Mouse (Mus musculus): ENCODE data around the gene Dbh. TPM values are rescaled to one million over a fixed set of nuclear protein-coding genes. Genes with fewer than 3 reads are reported as not detected.
A peak's percentile ranks its signal among the peaks of the same experiment; 100 is the strongest.

The Dbh gene
- total RNA-seq, 2 experiments from 2014 or later = 0.46 to 1.4 TPM

DNA sequence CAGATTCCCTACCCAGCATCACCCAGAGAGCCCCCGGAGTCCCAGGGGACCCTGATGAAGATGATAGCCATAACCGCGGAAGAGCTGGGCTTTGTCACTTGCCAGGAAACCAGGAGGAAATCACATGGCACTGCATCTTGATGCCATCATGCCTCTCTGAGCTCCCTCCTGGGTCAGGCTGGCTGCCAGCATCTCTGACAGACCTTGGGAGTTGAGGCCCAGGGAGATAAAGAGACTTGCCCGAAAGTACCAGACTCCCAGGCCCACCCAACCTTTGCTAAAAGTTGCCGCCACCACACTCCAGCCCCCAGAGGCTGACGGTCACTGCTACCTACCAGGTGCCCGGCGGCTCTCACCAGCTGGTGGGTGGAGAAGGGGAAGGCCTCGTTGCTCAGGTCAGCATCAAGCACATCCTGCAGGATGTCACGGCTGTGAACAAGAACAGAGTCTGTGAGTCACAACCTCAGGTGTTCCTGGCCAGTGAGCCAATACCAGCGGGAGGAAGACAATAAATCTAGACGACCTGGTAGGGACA, 45.7 kb downstream of the Dbh start:
- DNase-seq (ENCODE audit: low spot score in 2 of 2) = no peak
- TF ChIP-seq CTCF (conservative IDR thresholded peaks at IDR 0.05) = no peak
- Histone ChIP-seq H3K4me3 (no peak overlapping the region), H3K27ac (no peak overlapping the region)

DNA sequence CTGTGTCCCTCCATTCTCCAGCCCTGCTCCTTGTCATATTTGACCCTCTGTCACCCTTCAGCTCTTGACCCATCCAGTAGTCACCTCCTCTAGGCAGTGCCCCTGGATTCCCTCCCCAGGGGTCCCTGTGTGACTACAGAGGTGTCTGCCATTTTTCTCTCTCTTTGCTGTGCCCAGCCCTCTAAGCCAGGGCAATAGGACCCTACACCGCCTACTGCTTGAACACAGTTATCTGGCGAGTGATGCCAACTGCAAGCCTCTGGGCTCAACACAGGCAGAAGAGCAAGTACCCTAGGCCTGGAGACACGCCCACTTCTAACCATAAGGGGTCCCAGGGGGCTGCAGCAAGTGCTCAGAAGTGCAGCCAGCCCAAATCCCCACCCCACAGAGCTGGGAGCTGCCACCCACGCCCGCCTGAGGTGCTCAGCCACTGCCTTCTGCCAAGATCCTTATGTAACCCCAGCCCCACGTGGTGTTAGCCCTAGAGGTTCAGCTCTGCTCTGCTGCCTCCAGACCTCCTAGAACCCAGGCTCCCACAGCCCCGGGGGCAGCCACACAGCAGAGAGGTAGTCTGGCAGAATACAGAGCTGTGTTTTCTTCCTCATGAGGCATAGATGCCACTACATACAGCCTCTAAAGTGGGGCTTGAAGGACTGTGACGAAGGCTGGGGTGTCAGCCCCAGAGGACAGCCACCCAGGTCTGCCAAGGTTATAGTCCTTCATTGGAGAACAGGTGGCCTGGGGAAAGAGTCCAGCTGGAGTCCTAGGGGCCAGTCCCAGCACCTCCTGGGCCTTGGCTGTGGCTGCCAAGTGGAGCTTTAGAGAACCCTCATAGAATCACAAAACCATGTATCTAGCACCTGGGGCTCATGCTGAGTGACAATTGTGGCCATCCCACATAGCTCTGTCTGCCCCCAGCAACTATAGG, 47.2 kb downstream of the Dbh start:
- Histone ChIP-seq H3K4me3 (no peak overlapping the region), H3K27ac (peak overlapping the region; percentile 81)
- DNase-seq (ENCODE audit: low spot score in 2 of 2) = peak in 1 of 2 experiments; percentile 48
- TF ChIP-seq CTCF (conservative IDR thresholded peaks at IDR 0.05) = no peak

DNA sequence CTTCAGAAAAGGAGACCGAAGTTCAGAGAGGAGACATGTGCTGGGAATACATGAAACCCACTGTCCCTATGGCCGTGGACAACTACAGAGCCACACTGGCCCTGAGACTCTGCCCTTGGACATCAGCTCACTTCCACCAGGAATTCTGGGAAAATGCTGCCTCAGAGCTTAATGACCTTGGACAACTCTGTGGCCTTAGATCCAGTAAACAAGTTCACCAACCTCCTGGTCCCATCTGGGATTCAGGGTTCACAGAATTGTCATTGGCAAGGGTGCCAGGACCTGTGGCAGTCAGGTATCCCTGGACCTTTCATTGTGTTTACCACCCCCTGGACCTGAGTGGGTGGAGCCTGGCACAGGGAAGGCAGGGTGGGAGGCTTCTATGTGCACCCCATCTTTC, 50.5 kb downstream of the Dbh start:
- no peak overlapping the region for H3K4me3 ChIP-seq
- DNase-seq (ENCODE audit: low spot score in 2 of 2) = no peak
- no peak for TF ChIP-seq CTCF (conservative IDR thresholded peaks at IDR 0.05)

GRCm38 (mm10) chr2:27218121-27218544, 53.1 kb downstream of the Dbh start:
- Histone ChIP-seq H3K4me3 (no peak overlapping the region), H3K27ac (peak overlapping the region; percentile 78)
- DNase-seq (ENCODE audit: low spot score in 2 of 2) = no peak
- TF ChIP-seq CTCF (conservative IDR thresholded peaks at IDR 0.05) = no peak

More for the DNA sequence above, 50.5 kb downstream of the Dbh start:
- H3K27ac ChIP-seq = no peak overlapping the region

GRCm38 (mm10) chr2:27218569-27218968, 53.5 kb downstream of the Dbh start:
- no peak for DNase-seq (ENCODE audit: low spot score in 2 of 2)
- Histone ChIP-seq H3K27ac (peak overlapping the region; percentile 78), H3K4me3 (no peak overlapping the region)
- no peak for TF ChIP-seq CTCF (conservative IDR thresholded peaks at IDR 0.05)

DNA sequence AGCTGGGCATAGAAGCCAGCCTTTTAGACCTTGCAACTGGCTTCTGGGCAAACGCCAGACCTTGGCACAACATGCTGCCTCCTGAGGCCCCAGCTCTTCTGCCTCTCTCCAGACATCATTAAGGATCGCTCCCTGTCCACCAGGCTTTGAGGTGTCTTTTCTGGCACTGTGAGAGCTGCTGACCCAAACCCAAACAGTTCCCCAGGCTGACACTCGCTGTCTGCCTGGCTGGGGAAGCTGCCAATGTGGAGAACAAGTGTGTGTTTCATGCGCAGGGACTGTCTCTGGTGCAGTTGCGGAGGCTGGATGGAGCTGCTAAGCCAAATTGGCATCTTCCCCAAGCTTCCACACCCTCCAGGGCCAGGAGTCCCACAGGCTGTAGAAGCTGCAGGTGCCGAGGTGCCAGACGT, 58.0 kb downstream of the Dbh start:
- Histone ChIP-seq H3K4me3 (no peak overlapping the region), H3K27ac (peak overlapping the region; percentile 37)
- no peak for TF ChIP-seq CTCF (conservative IDR thresholded peaks at IDR 0.05)
- DNase-seq (ENCODE audit: low spot score in 2 of 2) = peak; percentile 60 to 73

GRCm38 (mm10) chr2:27226572-27226971, 61.5 kb downstream of the Dbh start:
- no peak for TF ChIP-seq CTCF (conservative IDR thresholded peaks at IDR 0.05)
- H3K27ac ChIP-seq = no peak overlapping the region
- DNase-seq (ENCODE audit: low spot score in 2 of 2) = no peak
- no peak overlapping the region for H3K4me3 ChIP-seq

DNA sequence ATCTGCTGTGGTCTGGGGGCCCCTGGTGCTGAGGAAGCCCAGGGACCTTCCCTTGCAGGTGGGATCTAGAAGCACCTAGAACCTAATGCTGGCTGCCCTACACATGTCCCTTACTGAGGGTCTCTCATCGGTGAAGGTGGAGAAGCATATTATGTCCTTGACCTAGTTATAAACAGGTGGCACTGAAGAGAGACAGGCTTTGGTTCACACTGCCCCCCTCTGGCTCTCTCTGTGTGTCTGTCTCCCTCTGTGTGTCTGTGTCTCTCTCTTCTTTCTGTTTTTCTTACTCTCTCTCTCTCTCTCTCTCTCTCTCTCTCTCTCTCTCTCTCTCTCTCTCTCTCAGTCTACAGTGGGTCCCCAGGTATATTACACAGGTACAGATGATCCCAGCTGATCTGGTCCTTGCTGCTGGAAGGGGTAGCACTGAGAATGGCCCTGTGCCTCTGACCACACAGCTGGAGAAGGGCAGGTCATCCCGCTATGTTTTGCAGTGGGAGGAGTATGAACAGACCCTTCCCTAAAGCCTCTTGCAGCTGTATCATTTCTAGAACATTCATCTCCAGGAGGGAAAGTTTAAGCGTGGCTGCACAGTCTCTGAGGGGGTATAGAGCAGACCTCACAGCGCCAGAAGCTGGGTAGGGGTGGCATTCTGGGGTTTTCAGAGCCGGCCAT, 63.9 kb downstream of the Dbh start:
- peak; percentile 57 for TF ChIP-seq CTCF (conservative IDR thresholded peaks at IDR 0.05)
- DNase-seq (ENCODE audit: low spot score in 2 of 2) = peak in 1 of 2 experiments; percentile 61
- no peak overlapping the region for H3K4me3 ChIP-seq
- H3K27ac ChIP-seq = peak overlapping the region; percentile 39; the same call in 1 of the 2 replicates

GRCm38 (mm10) chr2:27229481-27230105, 64.6 kb downstream of the Dbh start:
- TF ChIP-seq CTCF (conservative IDR thresholded peaks at IDR 0.05) = no peak
- no peak for DNase-seq (ENCODE audit: low spot score in 2 of 2)
- H3K4me3 ChIP-seq = no peak overlapping the region
- H3K27ac ChIP-seq = peak overlapping the region; percentile 36; the same call in 1 of the 2 replicates

DNA sequence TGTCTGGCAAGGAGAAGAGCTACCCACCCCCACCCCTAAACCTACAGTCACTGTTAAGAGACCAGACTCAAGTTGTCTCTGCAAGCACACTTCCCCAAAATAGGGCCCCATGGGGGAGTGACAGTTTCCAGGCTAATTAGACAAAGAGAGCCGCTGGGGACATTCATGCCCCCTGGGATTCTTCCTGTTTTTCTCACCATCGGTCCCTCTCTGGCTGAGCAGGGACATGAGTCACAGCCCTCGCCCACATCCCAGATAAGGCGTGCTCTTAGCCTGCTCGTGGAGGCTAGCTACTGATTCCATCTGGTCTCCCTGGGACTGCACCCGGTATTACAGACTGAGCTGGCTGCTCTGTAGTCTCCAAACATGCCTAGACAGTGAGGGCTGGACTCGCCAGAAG, 67.3 kb downstream of the Dbh start:
- Histone ChIP-seq H3K4me3 (no peak overlapping the region), H3K27ac (peak overlapping the region; percentile 75)
- DNase-seq (ENCODE audit: low spot score in 2 of 2) = peak; percentile 66 to 75
- TF ChIP-seq CTCF (conservative IDR thresholded peaks at IDR 0.05) = no peak

Other genes starting within 250 kb of the Dbh start
- 10 to 100 TPM; 35.9 to 36.9 TPM for gene Surf2, start 248.9 kb upstream of the Dbh start, total RNA-seq (2021)
- 100 to 1,000 TPM in 1 of 2 experiments, 10 to 100 TPM in 1; 96.7 to 101 TPM for gene Surf1, start 248.7 kb upstream of the Dbh start, total RNA-seq (2021)
- 10 to 100 TPM; 51.9 to 55.2 TPM for gene Surf4, start 231.3 kb upstream of the Dbh start, total RNA-seq (2021)
- under 1 TPM in 1 of 2 experiments, not detected in 1; 0.27 TPM for gene Stkld1, start 231.2 kb upstream of the Dbh start, total RNA-seq (2021)
- gene Rexo4, start 200.8 kb upstream of the Dbh start, total RNA-seq (2021) = 10 to 100 TPM; 57.4 to 62.2 TPM
- gene Adamts13, start 191.8 kb upstream of the Dbh start, total RNA-seq (2021) = 1 to 10 TPM in 1 of 2 experiments, under 1 TPM in 1; 0.90 to 1.1 TPM
- gene Cacfd1, start 155.3 kb upstream of the Dbh start, total RNA-seq (2021) = 10 to 100 TPM; 45.0 to 47.0 TPM
- 10 to 100 TPM; 38.4 to 42.3 TPM for gene Slc2a6, start 137.2 kb upstream of the Dbh start, total RNA-seq (2021)
- under 1 TPM; 0.51 to 0.71 TPM for gene Mymk, start 93.1 kb upstream of the Dbh start, total RNA-seq (2021)
- 10 to 100 TPM; 12.8 to 18.1 TPM for gene Adamtsl2, start 85.9 kb upstream of the Dbh start, total RNA-seq (2021)
- gene Fam163b, start 22.7 kb upstream of the Dbh start, total RNA-seq (2021) = 100 to 1,000 TPM; 132 to 144 TPM
- 1 to 10 TPM; 5.3 to 6.3 TPM for gene Sardh, start 83.1 kb downstream of the Dbh start, total RNA-seq (2021)

All from layer of hippocampus, adult 2 months (tissue).